Mouse (Mus musculus): Measurements from ENCODE around the gene Lifr. TPM values are rescaled to one million over a fixed set of nuclear protein-coding genes. Genes with fewer than 3 reads are reported as not detected.

Gene Lifr
- total and polyA plus RNA-seq, 3 experiments = 16.8 to 62.9 (median 56.2) TPM

DNA sequence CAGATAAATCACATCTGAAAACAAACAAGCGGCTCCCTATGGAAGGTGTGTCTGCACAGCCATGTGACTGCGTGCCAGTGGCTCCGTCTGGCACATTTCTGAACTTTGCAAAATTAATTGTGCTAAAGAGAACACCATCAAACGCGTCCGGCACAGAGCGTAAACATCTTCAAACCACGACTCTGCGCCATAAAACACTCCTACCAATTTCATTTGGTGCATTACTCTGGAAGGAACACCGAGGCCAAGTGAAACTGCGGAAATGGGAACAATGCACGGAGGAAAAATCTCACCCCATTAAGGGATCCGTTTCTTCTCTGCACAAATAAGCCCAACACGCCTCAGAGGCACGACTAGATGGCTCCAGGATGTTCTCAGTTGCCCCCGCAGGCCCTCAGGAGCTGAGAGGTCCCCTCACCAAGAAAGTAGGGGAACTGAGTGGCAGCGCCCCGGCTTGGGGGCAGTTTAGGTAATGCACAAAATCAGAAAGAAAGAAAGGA is 38.3 kb downstream of the Lifr start:
- peaks cover 11% of the 10 kb centered on the region for H3K36me3 ChIP-seq (ENCODE audit: control insufficient read depth, insufficient read depth, low read length)
- TF ChIP-seq CTCF (IDR thresholded peaks at IDR 0.05) (no peak), EP300 (IDR thresholded peaks at IDR 0.05; ENCODE audit: insufficient read depth, low read depth, low read length) (no peak), POLR2A (IDR thresholded peaks at IDR 0.05; ENCODE audit: insufficient read depth, low read depth, low read length) (no peak; the same call in 1 of the 2 replicates)
- peak overlapping the region; percentile 97 for H3K27ac ChIP-seq
- peak overlapping the region; percentile 54 for H3K4me3 ChIP-seq
- DNase-seq = no peak
- peak overlapping the region; percentile 75 for H3K9ac ChIP-seq (ENCODE audit: low read depth, low read length)
- H3K4me1 ChIP-seq (ENCODE audit: control insufficient read depth, insufficient read depth, low read length) = peaks cover 2% of the 10 kb centered on the region
- intact Hi-C loops (cut with DNase I) = loop anchor here (2.0 to 10.0 kb wide), 3 partner anchors 41 to 414 kb away; no protein-coding TSS in a partner anchor
- WGBS = 2% methylated on average over 18 of the region's 18 CpGs
- no peaks in the 10 kb centered on the region for H3K27me3 ChIP-seq (ENCODE audit: control insufficient read depth, insufficient read depth, low read length)
- H3K79me2 ChIP-seq (replicated peaks; ENCODE audit: control insufficient read depth, insufficient read depth, low read length) = peaks cover 2% of the 10 kb centered on the region; the same call in 1 of the 2 replicates

GRCm38 (mm10) chr15:7129127-7129943 is 38.9 kb downstream of the Lifr start:
- peak overlapping the region; percentile 99 for H3K9ac ChIP-seq (ENCODE audit: low read depth, low read length)
- H3K36me3 ChIP-seq (ENCODE audit: control insufficient read depth, insufficient read depth, low read length) = peaks cover 11% of the 10 kb centered on the region
- peaks cover 7% of the 10 kb centered on the region for H3K4me1 ChIP-seq (ENCODE audit: control insufficient read depth, insufficient read depth, low read length)
- peak; percentile 93 to 95 for DNase-seq
- intact Hi-C loops (cut with DNase I) = loop anchor here (2.0 to 10.0 kb wide), 3 partner anchors 42 to 415 kb away; no protein-coding TSS in a partner anchor
- TF ChIP-seq CTCF (IDR thresholded peaks at IDR 0.05) (0 out of 2 replicates have a peak, but pooled peaks have one; percentile 7), EP300 (IDR thresholded peaks at IDR 0.05; ENCODE audit: insufficient read depth, low read depth, low read length) (0 out of 2 replicates have a peak, but pooled peaks have one; percentile 7), POLR2A (IDR thresholded peaks at IDR 0.05; ENCODE audit: insufficient read depth, low read depth, low read length) (peak; percentile 75; the same call in 1 of the 2 replicates)
- under 1% methylated on average over 111 of the region's 116 CpGs for WGBS
- peaks cover 2% of the 10 kb centered on the region for H3K79me2 ChIP-seq (replicated peaks; ENCODE audit: control insufficient read depth, insufficient read depth, low read length)
- H3K27me3 ChIP-seq (ENCODE audit: control insufficient read depth, insufficient read depth, low read length) = no peaks in the 10 kb centered on the region
- peak overlapping the region; percentile 97 for H3K27ac ChIP-seq
- peak overlapping the region; percentile 96 for H3K4me3 ChIP-seq

DNA sequence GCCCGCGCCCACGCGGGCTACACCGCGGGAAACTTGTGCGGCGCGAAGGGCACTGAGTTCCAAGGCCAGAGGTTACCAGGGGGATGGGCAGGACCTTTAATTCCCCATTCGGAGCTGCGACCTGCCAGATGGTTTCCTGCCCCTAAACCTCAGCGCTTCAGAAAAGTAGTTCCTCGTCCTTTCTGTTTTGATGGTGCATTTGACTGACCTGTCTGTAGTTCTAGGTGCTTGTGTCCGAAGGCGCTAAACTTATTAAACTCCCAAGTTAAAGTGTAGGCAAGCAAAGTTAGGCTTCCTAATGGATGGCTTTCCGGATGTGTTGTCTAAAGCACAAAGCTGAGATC is 39.5 kb downstream of the Lifr start:
- peaks cover 11% of the 10 kb centered on the region for H3K36me3 ChIP-seq (ENCODE audit: control insufficient read depth, insufficient read depth, low read length)
- peaks cover 2% of the 10 kb centered on the region for H3K79me2 ChIP-seq (replicated peaks; ENCODE audit: control insufficient read depth, insufficient read depth, low read length)
- under 1% methylated on average over 16 of the region's 16 CpGs for WGBS
- intact Hi-C loops (cut with DNase I) = loop anchor here (2.0 to 10.0 kb wide), 4 partner anchors 43 to 415 kb away; no protein-coding TSS in a partner anchor
- no peak for TF ChIP-seq EP300 (IDR thresholded peaks at IDR 0.05; ENCODE audit: insufficient read depth, low read depth, low read length)
- no peak for TF ChIP-seq POLR2A (IDR thresholded peaks at IDR 0.05; ENCODE audit: insufficient read depth, low read depth, low read length)
- TF ChIP-seq CTCF (IDR thresholded peaks at IDR 0.05) = no peak
- peak overlapping the region; percentile 96 for H3K4me3 ChIP-seq
- no peaks in the 10 kb centered on the region for H3K27me3 ChIP-seq (ENCODE audit: control insufficient read depth, insufficient read depth, low read length)
- DNase-seq = no peak
- peaks cover 7% of the 10 kb centered on the region for H3K4me1 ChIP-seq (ENCODE audit: control insufficient read depth, insufficient read depth, low read length)
- peak overlapping the region; percentile 96 for H3K27ac ChIP-seq
- peak overlapping the region; percentile 99 for H3K9ac ChIP-seq (ENCODE audit: low read depth, low read length)

- Histone ChIP-seq H3K4me3 (peak overlapping the region; percentile 96), H3K4me1 (ENCODE audit: control insufficient read depth, insufficient read depth, low read length) (peaks cover 7% of the 10 kb centered on the region), H3K9ac (ENCODE audit: low read depth, low read length) (peak overlapping the region; percentile 46), H3K79me2 (replicated peaks; ENCODE audit: control insufficient read depth, insufficient read depth, low read length) (peaks cover 2% of the 10 kb centered on the region), H3K27me3 (ENCODE audit: control insufficient read depth, insufficient read depth, low read length) (no peaks in the 10 kb centered on the region), H3K27ac (peak overlapping the region; percentile 96), H3K36me3 (ENCODE audit: control insufficient read depth, insufficient read depth, low read length) (peaks cover 11% of the 10 kb centered on the region)
- intact Hi-C loops (cut with DNase I) = loop anchor here (5.0 kb wide), 1 partner anchor 312 kb away; no protein-coding TSS in a partner anchor
- no peak for TF ChIP-seq EP300 (IDR thresholded peaks at IDR 0.05; ENCODE audit: insufficient read depth, low read depth, low read length)
- no peak for TF ChIP-seq CTCF (IDR thresholded peaks at IDR 0.05)
- TF ChIP-seq POLR2A (IDR thresholded peaks at IDR 0.05; ENCODE audit: insufficient read depth, low read depth, low read length) = no peak
- 28% methylated on average over 7 of the region's 7 CpGs for WGBS
- peak in 1 of 2 experiments; percentile 26 for DNase-seq
These were observed 40.3 kb downstream of the Lifr start for GRCm38 (mm10) chr15:7130691-7131225.

DNA sequence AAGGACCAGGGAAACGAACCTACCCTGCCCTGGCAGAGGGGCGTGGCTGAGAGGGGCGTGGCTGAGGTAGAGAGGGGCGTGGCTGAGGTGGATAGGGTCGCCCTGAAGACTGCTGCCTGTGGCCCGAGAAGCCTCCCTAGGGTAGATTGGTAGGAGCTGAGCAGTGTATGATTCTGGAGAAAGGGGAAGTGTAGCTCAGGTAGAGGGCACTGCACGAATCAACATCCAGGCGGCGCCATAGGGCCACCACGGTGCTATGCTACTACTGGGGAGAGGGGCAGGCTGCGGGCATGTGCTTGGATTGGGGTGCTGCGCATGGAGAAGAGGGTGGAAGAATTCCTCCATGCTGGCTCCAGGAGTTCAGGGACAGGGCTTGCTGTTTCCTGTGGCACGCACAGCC is 42.3 kb downstream of the Lifr start:
- peaks cover 11% of the 10 kb centered on the region for H3K36me3 ChIP-seq (ENCODE audit: control insufficient read depth, insufficient read depth, low read length)
- H3K4me3 ChIP-seq = no peak overlapping the region
- no peaks in the 10 kb centered on the region for H3K27me3 ChIP-seq (ENCODE audit: control insufficient read depth, insufficient read depth, low read length)
- H3K79me2 ChIP-seq (replicated peaks; ENCODE audit: control insufficient read depth, insufficient read depth, low read length) = peaks cover 2% of the 10 kb centered on the region
- WGBS = 66% methylated on average over 13 of the region's 13 CpGs
- TF ChIP-seq POLR2A (IDR thresholded peaks at IDR 0.05; ENCODE audit: insufficient read depth, low read depth, low read length) (no peak), EP300 (IDR thresholded peaks at IDR 0.05; ENCODE audit: insufficient read depth, low read depth, low read length) (no peak), CTCF (IDR thresholded peaks at IDR 0.05) (peak; percentile 57)
- DNase-seq = peak; percentile 40 to 52
- intact Hi-C loops (cut with DNase I) = loop anchor here (5.0 kb wide), 1 partner anchor 310 kb away; no protein-coding TSS in a partner anchor
- H3K9ac ChIP-seq (ENCODE audit: low read depth, low read length) = no peak overlapping the region
- H3K27ac ChIP-seq = peak overlapping the region; percentile 10; the same call in 1 of the 2 replicates
- peaks cover 17% of the 10 kb centered on the region for H3K4me1 ChIP-seq (ENCODE audit: control insufficient read depth, insufficient read depth, low read length)

All from heart, adult 2 months (tissue).